Mouse (Mus musculus) brain, embryonic 14.5 days (tissue): Measurements from ENCODE around the gene Focad.

ENCODE experiments used
- CTCF ChIP-seq: fragments of 200-500 bp; IDR thresholded peaks from 2 replicates; pipeline ENCODE4 v1.5.1; 2012; ENCODE audit warnings: inconsistent platforms, mild to moderate bottlenecking, moderate library complexity, borderline replicate concordance; ENCODE audit not compliant: insufficient read depth, insufficient read length; ENCODE audit errors: extremely low read depth
- POLR2A ChIP-seq: fragments of 200-500 bp; IDR thresholded peaks from 2 replicates; pipeline ENCODE4 v1.6.1; 2012; ENCODE audit warnings: mild to moderate bottlenecking, inconsistent platforms, borderline replicate concordance; ENCODE audit not compliant: poor library complexity, insufficient read depth, insufficient read length, severe bottlenecking; ENCODE audit errors: extremely low read depth

GRCm38 (mm10) chr4:88235941-88236340 is 141.5 kb downstream of the Focad start:
- TF ChIP-seq POLR2A, result no peak
- no peak for TF ChIP-seq CTCF
